Mouse (Mus musculus): Measurements from ENCODE around the gene Gphn. TPM values are rescaled to one million over a fixed set of nuclear protein-coding genes. Genes with fewer than 3 reads are reported as not detected.

Gphn gene
- 10 to 100 TPM; 11.9 to 13.3 TPM for total RNA-seq (2023)

GRCm38 (mm10) chr12:78225707-78226518 is at the start of gene Gphn:
Gphn (plus strand) TSS chr12:78226379.

GRCm38 (mm10) chr12:78193942-78194341 is 32.2 kb upstream of the Gphn start, which contains the start of gene Gm6657:
Gm6657 (plus strand) TSS chr12:78194242.

GRCm38 (mm10) chr12:78691325-78691724 is 465.1 kb downstream of the Gphn start, which contains the start of gene Fam71d:
Fam71d (plus strand) TSS chr12:78691535.

Other genes with a start within 250 kb of the Gphn start
- not detected for gene Gm6657, start 32.1 kb upstream of the Gphn start, total RNA-seq (2023)

Data from neutrophil, adult 83 days (primary cell).